Mouse (Mus musculus) bone marrow, adult 2 months (tissue): ENCODE data around the gene Tcf3.

ENCODE experiments used
- CTCF ChIP-seq: fragments of 200-500 bp; IDR thresholded peaks from 2 replicates; pipeline ENCODE4 v1.5.1; 2011; ENCODE audit warnings: low read length, control low read depth; ENCODE audit not compliant: control insufficient read depth, insufficient read depth
- POLR2A ChIP-seq: fragments of 200-500 bp; IDR thresholded peaks from 2 replicates; pipeline ENCODE4 v1.6.1; 2011; ENCODE audit warnings: low read depth, mild to moderate bottlenecking, control low read depth, low read length, borderline replicate concordance; ENCODE audit not compliant: control insufficient read depth

DNA sequence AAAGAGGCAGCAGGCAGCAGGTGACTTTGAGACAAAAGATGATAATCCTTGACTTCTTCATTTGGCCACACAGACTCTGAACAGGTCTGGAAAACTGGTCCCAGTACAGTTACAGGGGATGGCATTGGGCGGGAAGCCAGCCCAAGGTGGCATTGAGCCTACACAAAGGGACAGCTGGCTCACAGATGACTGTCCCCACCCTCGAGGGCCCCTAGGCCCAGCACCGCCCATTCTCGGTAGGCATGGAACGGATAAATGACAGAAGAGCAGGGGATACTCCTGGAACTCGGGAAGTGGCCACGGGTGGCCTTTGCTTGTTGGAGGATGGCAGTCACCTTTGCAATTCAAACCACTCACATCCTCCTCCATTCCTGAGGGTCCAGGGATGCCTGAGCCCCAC, 48.1 kb downstream of the Tcf3 start:
- TF ChIP-seq CTCF (no peak), POLR2A (no peak)
